Mouse (Mus musculus) heart, adult 8-10 months (tissue): ENCODE results near the gene Plbd2. TPM values are rescaled to one million over a fixed set of nuclear protein-coding genes. Genes with fewer than 3 reads are reported as not detected.

ENCODE experiments used
- DNase-seq: peaks from one replicate; pipeline ENCODE4 v3.0.0; 2022; ENCODE audit warnings: low spot score
- total RNA-seq, 4 experiments: library from RNA; stranded (reverse); gene quantifications; 2 replicates each; pipeline ENCODE4 v1.2.4; 2022

Gene Plbd2
- total RNA-seq, 4 experiments from 2014 or later = 46.7 to 54.2 (median 49.5) TPM

GRCm38 (mm10) chr5:120475861-120476260 is 27.6 kb downstream of the Plbd2 start:
- no peak for DNase-seq

DNA sequence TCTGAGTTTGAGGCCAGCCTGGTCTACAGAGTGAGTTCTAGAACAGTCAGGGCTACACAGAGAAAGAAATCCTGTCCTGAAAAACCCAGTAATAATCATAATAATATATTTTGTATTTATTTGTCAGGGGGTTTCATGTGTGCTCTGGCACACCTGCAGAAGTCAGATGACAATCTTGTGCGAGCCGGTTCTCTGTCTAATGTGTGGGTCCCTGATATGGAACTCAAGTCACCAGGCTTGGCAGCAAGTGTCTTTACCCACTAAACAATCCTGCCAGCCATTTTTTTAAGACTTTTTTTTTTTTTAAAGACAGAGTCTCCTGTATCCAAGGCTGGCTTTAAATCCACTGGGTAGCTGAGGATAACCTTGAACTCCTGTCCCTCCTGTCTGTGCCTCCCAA is 30.1 kb downstream of the Plbd2 start:
- no peak for DNase-seq

DNA sequence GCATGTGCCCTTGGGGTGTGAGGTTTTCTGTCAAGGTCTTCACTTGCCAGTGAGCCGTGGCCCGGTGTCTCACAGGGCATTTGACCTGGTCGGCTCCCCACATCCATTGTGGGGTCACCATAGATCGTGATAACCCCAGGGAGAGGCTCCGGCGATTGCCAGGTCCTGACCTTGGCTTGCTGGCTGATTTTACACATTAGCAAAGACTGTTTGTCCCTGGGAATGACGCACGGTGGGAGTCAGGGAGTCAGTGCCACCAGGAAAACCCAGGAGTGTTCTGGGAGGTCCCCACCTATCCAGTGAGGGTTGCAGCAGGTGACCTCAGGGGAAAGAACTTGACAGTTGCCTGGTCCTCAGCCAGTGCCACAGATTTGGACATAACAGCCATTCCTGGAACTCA is 30.7 kb downstream of the Plbd2 start, which contains the start of gene Sdsl:
Gene Sdsl, minus strand, starts transcription at position 41 of the 400 bp plus-strand sequence.
- no peak for DNase-seq

GRCm38 (mm10) chr5:120471538-120471937 is 31.9 kb downstream of the Plbd2 start:
- no peak for DNase-seq

DNA sequence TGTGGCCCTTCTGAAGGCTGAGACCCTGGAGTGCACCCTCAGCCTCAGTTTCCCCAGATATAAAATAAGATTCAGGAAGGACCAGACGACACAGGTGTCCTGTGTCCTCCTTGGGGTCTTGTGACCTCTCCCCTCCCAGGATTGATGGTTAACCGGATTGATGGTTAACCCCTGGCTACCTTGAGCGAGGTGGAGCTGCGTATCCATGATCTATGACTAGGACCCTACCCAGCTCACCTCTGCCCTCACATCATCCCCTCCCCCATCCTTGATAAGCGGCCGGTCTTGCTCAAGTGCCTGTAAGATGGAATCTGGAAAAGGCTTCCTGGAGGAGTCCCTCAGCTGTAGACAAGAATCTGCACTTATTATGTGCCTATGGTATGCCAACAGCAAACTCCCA is 34.6 kb downstream of the Plbd2 start:
- DNase-seq = no peak

DNA sequence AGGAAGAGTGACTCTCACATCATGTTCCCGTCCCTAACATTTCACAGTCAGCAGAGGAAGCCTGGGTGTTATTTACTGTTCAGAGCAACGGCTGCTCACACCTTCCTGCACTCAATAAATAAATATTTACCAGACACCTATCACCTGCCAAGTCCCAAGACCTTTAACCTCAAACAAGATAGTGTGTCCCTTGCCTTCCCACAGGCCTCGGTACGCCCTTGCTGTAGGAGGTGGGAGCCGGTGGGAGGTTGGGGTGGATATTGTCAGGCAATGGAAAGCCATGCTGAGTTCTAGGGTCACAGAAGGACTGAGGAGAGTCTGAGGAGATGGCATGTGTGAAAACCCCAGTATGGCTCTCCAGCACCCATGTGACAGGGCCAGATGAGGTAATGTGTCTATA is 35.1 kb downstream of the Plbd2 start:
- no peak for DNase-seq

DNA sequence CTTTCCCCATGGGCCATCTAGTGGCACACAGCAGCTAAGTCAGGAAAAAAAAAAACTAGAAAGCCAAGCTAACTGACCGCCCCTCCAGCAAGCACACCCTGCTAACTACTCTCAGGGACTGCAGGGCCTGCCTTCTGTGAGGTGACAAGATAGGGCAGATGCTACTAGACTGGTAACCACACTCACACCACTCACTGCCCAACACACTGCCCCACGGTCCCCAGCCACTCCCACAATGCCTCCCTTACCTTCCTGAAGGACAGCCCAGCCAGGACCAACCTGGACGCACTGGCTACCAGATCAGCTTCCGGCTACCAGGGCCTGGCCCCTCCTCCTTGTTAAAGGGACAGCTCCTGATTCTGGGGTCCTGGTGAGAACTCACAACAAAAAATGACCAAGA is 36.4 kb downstream of the Plbd2 start:
- DNase-seq = peak; percentile 16

- DNase-seq = peak; percentile 54
These were observed 37.6 kb downstream of the Plbd2 start for GRCm38 (mm10) chr5:120465860-120466259.

DNA sequence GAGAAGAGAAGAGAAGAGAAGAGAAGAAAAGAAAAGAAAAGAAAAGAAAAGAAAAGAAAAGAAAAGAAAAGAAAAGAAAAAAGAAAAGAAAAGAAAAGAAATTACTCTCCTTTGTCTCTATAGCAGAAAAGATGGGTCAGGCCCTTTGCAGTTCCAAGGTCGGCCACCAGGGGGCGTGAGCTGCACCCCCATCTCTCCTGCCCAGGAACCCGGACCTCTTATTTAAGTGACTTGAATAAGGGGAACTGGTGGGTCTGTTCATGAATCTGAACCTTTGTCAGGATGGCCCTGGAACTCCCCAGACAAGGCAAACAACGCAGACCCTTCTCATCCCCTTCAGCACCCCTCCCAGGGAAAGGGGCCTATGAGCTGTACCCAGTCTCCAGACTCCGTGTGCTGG is 38.4 kb downstream of the Plbd2 start:
- no peak for DNase-seq

GRCm38 (mm10) chr5:120464321-120464720 is 39.1 kb downstream of the Plbd2 start:
- no peak for DNase-seq

DNA sequence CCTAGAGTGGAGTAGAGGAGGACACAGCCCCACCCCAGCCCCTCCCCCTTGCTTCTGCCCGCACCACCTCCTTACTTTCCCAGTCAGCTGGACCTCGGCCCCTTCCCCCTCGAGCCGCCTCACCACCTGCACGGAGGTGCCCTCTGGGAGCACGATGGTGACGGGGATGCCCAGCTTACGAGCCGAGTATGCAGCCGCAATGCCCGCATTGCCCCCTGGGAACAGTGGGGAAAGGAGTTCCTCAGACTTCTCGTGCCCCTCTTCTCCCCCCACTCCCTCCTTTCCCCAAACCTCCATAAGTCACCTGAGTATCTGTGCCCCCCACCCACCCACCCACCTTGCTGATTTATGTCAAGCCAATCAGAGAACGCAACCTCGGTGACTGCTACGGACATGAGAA is 41.5 kb downstream of the Plbd2 start:
- no peak for DNase-seq

- no peak for DNase-seq
These were observed 44.3 kb downstream of the Plbd2 start for GRCm38 (mm10) chr5:120459133-120459532.

- DNase-seq = no peak
These were observed 45.8 kb downstream of the Plbd2 start for GRCm38 (mm10) chr5:120457628-120458027.

- DNase-seq = no peak
These were observed 46.4 kb downstream of the Plbd2 start for GRCm38 (mm10) chr5:120456841-120457554.

DNA sequence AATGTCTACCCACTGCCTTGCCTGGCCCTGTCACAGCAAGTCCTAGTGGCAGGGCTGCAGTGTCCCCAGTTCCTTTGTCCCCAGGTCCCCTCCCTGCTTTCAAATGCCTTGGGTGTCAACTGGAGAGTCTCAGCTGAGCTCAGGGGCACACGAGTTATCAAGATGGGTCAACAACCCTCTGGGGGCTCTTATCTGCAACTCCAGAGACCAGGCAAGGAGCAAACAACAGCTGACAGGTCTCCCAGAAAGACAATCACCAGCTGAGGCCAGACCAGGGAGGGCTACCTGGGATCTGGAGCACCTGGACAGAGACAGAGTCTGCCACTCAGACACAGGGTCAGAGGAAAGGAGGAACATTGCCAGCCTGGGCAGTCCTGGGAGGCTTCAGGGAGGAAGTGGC is 47.2 kb downstream of the Plbd2 start:
- no peak for DNase-seq

DNA sequence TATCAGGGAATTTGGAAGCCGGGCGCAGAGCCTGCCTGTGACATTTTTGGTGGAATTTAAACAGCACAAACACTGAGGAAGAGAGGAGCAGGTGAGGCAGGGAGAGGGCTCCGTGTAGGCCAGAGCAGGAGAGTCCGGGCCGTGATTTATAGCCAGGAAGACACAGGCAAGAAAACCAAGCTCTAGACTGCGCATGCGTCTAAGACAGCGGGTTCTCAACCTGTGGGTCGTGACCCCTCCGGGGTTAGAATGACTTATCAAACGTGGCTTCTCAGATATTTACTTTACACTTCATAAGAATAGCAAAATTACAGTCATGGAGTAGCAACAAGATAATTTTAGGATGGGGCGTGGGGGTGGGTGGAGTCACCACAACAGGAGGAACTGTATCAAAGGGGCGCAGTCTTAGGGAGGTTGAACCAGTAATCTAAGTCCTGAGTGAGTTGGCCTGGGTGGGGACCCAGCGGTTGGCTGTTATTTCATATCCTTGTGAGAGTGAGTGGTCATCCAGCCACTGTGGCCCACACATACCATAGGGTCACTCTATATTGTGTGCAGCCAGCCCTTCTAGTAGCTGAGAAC is 48.6 kb downstream of the Plbd2 start:
- DNase-seq = no peak

DNA sequence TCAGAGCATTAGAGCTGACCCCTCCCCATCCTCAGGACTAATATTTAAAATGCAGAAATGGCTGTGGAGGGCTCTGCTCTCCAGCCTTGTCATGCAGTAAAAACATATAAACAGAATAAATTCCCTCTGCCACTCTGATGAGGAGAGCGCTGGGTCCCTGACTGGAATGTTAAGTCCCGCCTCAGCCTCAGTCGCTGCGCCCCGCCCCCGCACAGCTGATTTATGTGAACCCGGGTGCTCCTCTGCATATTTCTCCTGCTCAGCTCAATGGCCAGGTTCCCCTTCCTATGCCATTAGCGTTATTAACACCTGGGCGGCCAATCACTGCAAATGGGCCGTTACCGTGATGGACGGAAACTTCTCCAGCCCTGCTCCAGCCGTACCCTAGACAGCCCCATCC is 56.1 kb downstream of the Plbd2 start:
- no peak for DNase-seq

- DNase-seq = peak; percentile 80
These were observed 62.7 kb downstream of the Plbd2 start for GRCm38 (mm10) chr5:120440733-120441132.

DNA sequence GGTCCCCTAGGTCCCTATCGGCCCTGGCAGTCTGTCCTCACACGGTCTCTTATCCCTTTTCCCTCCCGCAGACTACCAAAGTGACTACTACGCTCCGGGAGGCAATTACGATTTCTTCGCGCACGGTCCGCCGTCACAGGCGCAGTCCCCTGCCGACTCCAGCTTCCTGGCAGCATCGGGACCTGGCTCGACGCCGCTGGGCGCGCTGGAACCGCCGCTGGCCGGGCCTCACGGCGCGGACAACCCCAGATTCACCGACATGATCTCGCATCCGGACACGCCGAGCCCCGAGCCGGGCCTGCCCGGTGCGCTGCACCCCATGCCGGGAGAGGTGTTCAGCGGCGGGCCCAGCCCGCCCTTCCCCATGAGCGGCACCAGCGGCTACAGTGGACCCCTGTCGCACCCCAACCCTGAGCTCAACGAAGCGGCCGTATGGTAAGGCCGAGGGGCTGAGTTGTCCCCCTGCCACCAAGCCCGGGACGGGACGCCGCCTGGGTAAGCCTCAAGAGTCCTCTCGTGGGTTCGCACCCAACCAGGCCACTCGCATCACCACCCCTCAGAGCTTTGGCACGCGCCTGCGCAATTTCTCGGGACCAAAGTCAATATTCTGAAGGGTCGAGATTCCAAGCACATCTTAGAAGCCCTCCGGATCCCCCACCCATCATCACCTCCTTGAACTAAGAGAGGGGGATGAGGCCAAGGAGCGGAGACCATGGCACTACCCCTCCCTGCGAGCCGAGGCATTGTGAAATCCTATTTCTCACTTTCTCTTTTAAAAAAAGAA is 63.3 kb downstream of the Plbd2 start:
- DNase-seq = no peak

GRCm38 (mm10) chr5:120438991-120439710 is 64.3 kb downstream of the Plbd2 start:
- DNase-seq = no peak

GRCm38 (mm10) chr5:120438469-120438868 is 65.0 kb downstream of the Plbd2 start:
- no peak for DNase-seq

DNA sequence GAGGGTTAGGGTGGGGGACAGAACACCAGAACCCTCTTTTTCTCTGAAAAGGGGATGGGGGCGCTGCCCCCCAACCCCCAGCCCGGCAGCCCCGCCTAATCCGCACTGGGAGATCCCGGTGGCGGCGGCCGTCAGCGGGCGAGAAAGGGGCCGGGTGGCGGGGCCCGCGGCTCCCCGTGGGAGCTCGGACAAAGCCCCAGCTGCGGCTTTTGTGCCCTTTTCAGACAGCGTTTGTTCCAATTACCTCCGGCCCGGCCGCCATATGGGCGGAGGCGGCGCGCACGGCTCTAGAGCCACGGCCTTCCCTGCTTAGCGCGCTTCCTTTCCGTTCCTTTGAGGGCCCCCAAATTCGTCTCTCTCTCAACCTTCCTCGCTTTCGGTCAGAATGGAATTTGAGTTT is 65.4 kb downstream of the Plbd2 start:
- no peak for DNase-seq
